Mouse (Mus musculus) T-helper 1 cell (primary cell): ENCODE measurements at regions not wholly inside any gene's neighbourhood (a gene's known extent, or its start where the extent isn't known, plus 50 kb on each side); places are given as distances from the start of the nearest gene placed in this dataset.

ENCODE experiments used
- in situ Hi-C: fragments of 300-600 bp; cut with MboI, MseI; formaldehyde crosslinking; loops from one replicate; pipeline ENCODE4 v1.15.1; 2025; ENCODE audit warnings: high pct_unique_total_duplicates

DNA sequence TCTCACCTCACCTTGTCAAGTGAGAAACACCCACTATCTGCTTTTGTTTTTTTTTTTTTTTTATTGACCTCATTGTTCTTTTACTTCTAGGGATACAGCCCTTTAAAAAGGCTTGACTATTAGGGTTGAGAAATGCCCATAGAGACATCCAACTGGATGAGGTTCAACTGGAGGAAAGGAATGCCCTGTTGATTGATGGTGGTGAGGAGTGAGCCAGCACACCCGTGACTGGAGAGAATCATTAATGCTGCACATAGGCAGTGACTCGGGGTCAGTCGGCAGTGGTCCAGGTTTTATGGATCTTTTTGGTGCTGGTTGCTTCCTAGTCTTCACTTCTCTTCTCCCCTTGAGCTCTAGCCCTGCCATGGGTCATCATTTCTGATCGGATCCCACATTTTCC is 82.9 kb upstream of the Cryz start:
- in situ Hi-C loops, result no loop called here

DNA sequence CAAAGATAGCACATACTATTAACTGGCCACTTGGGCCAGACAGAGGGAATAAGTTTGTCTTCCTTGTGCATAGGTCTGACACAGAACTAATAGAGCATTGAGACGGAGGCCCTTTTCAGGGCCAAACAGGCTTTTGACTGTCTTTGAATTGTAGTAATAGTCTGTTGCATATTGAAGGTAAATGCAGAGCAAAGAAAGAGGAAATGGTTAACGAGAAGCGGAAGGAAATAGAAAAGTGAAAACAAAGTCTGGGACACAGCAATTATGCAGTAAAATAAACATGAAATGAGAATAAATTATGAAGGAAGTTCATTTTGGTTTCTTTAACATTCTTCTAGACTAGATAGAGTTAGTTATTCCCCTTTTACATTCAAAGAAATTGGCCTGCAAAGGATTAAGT is 86.4 kb upstream of the Cryz start:
- in situ Hi-C loops, result no loop called here

DNA sequence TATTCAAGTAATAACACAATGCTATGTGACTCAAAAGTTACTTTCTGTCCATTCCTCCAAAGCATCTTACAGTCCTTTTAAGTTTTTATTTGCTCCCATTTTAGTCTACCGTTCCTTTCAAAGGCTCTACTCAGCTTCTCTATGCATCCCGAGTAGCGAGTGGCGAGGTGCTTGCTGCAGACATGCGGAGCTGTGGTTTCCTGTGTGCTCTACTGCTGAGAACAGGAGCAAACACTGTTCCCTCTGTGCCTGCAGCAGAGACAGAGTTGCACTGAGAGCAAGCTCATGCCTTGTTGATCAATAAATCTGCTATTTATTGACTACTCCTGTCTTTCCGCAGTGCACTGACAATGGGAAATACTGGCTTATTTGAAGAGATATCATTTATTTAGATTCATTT is 87.1 kb upstream of the Cryz start:
- in situ Hi-C loops, result no loop called here

DNA sequence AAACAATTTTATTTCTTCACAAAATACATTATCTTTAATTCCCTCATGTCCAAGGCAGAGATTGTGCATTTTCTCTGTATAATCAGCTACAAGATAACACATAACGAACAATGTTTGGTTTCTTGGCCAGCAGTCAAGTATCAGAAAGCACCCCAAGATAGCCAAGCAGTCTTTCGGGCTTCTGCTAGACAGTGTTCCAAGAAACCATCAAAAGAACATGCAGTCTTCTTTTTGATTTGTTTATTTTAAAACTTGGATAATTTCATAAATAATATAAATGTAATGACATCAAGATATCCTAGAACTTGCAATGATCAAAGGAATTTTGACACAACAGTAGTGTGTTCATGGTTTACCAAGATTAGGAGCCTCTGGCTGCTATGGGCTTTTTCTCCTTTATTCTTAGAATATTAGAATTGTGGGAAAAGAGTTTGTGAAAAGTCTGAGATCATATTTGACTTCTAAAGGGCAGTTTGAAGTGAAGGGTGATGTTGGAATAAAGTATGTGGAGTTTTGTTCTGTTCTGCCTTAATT is 103.1 kb upstream of the Cryz start:
- in situ Hi-C loops, result no loop called here

DNA sequence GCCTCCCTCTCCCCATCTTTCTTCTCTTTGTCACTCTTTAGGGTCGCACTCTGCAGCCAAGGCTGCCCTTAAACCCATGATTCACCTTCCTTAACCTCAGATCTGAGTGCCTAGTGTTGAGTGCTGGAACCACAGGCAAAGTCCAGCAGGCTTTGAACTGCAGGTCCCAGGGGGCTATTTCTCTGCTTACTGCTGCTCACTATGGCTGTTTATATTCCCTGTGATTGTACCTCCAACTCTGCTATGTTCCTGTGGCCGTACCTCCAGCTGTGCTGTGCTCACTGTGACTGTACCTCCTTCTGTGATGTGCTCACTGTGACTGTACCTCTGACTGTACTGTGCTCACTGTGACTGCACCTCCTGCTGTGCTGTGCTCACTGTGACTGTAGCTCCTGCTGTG is 124.1 kb upstream of the Cryz start:
- in situ Hi-C loops, result no loop called here

DNA sequence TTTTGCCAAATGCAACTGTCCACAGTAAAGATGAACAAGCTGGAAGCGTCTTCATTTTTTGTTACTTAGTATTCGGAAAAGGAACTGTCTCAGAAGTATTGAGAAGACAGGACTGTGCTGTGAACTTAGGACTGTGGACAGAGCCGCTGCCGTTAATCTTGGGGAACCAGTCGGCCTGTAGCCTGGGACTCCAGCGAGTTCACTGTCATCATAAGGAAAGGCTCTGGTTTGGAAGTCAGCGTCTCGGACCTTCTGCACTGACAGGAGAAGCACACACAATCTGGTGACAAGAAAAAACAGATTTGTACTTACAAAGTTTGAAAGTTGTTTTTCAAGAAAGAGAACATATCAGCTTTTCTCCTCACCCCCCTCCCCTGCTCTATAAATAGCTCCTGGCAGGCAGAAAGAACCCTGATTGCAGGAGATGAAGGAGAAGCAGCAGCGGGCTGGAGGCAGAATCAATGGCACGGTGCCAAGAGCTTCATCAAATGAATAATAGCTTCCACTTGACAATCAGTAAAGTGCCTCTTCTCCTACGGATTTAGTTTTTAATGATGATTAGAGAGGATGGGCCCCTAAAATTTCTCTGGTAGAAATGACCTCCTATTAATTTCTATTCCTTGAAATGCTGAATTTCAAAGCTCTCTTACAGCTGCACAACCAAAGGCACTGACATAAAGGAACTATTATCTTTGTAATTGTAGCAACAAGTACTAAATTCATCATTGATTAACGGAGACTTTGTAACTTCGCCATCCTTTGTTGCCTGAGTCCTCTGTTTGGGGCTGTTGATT is 128.7 kb upstream of the Cryz start:
- in situ Hi-C loops, result no loop called here

DNA sequence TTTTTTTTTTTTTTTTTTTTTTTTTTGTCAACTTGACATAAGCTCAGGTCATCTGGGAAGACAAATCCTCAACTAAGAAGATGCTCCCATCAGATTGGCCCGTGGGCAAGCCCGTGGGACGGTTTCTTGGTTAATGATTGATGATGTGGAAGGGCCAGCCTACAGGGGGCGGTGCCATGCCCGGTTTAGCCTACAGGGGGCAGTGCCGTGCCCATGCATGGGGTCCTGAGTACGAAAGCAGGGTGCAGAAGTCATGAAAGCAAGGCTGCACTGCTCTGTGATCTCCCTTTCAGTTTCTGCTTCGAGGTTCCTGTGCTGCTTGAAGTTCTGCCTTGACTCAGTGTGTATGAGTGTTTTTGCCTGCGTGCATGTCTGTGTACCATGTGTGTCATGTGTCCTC is 127.7 kb upstream of the Lhx8 start:
- in situ Hi-C loops, result no loop called here

DNA sequence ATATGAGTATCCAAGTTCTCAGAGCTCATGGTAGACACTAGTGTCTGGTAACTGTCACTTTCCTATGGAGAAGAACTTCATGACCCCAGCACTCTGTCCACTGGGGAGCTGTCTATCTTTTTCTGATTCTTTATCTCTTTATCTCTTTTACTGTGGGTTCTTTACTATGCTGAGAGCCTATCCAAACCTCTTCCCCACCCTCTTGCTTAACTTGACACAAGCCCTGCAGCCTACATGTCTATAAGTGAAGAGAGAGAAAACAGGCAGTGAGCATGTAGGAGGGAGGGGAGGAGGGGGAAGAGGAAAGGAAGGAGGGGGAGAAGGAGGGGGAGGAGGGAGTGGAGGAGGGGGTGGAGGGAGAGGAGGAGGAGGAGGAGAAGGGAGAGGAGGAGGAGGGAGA is 122.6 kb upstream of the Lhx8 start:
- in situ Hi-C loops, result no loop called here

DNA sequence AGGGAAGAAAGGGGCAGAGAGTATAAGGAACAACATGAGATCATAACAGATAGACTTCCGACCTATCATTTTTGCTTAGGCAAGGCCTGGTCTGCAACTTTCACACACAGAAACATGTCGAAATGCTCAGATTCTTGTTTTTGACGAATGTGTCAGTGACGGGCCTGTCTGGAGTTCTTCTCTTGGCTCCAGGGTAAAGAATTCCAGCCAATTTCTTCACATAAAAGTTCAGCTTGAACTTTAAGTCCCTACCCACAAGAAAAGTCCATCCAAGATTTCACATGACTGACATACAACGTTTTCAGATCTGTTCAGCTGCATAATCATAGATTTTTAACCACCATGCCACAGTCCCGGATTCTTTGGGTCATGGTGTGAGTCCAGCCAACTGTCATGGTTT is 122.1 kb upstream of the Lhx8 start:
- in situ Hi-C loops, result no loop called here

DNA sequence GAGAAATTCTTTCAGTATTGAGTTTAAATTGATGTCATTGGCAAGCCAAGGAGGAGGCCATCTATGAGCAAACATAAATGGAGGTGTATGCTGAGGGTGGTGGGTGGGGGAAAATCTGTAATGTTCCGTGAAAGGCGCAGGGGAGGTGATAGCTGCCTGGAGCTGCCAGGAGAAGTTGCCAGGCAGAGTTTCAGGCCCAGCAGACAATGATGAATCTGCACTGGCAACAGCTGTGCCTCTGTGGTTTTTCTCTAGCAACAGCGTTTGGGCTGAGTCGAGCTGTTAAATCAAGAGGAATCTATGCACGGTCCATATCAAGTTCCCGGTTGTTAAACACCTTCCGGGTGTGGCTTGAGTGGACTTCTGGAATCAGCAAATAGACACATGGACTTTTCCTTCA is 120.7 kb upstream of the Lhx8 start:
- in situ Hi-C loops, result no loop called here

DNA sequence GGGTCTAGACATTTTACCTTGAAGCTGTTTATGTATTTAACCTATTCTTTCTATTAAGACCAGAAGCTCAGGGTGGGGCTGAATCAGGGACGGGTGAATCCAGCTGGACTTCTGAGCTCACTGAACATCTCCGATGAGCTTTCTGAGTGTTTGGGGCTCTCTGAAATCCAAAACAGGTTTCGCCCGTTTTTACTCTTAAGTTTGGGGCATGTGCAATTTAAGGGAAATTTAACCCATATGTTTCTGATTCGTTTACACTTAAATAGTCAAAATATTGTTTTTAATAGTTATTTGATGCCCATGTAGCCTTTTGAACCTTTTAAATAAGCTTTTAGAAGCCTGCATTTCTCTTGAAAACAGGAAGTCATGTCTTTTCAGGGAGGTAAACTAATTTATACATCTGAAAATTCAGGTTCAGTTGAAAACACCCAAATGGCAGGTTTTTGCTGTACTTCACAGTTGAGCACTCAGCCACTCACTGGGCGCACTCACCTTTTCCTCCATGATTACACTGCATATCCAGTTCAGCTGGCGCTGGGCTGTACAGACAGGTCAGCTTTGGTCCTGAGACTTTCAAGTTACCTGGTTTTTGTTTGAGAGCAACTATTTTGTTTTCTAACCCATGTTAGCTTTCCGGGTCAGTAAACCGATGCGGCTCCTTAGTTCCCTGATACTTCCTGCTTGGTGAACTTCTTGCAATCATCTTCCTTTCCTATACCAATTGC is 113.1 kb upstream of the Lhx8 start:
- in situ Hi-C loops, result loop anchor here (10.0 kb wide), 1 partner anchor 901 kb away; no protein-coding TSS in a partner anchor

DNA sequence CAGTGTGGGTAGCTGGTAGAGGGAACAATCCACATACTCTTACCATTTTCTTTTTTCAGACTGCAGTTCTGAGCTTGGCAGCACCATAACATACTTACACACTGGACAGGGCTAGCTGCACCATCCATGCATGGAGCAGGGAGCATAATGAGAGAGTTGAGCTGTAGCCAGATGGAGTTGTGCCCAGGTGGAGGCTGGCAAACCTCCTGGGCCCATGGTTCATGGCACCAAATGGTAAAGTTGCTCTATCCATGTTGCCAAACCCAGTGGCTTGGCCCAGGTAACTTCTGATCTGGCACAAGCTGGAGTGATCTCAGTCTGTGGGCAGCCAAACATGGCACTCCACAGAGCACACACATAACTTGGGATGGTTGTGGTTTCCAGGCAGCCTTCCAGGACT is 111.0 kb upstream of the Lhx8 start:
- in situ Hi-C loops, result loop anchor here (10.0 kb wide), 1 partner anchor 903 kb away; no protein-coding TSS in a partner anchor

DNA sequence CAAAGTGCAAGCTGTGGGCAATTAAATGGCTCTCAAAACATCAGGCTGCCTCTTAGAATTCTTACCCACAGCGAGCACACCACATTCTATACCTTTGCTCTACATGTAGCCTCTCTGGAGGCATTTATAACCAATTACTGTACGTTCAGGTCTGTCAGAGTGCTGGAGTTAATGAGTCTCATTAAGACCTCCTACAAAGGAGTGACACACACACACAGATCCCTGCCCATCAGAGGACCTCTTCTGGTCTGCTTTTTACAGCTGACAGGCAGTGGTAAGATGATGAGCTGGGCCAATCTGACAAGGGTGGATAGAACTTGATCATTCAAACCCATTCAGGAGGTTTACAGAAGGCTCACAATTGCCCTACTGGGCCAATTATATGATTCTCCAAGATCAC is 110.4 kb upstream of the Lhx8 start:
- in situ Hi-C loops, result loop anchor here (10.0 kb wide), 1 partner anchor 904 kb away; no protein-coding TSS in a partner anchor

DNA sequence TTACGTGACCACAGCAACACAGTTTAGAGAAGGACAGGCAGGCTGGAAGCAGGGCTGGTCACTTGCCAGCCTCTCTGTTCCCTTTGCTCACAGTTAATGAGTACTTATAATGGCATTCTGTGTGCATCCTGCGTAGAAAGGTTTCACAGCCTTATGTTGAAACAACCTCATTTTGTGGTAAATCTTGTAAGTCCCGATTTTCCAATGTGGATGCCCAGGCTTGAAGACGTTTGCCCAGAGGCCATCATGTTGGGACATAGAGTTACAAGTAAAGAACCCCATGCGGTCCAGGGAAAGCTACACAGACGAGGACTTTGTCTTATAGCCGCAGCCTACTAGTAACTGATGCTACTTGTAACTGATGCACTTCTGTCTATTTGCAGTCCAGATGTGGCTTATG is 100.4 kb upstream of the Lhx8 start:
- in situ Hi-C loops, result no loop called here

DNA sequence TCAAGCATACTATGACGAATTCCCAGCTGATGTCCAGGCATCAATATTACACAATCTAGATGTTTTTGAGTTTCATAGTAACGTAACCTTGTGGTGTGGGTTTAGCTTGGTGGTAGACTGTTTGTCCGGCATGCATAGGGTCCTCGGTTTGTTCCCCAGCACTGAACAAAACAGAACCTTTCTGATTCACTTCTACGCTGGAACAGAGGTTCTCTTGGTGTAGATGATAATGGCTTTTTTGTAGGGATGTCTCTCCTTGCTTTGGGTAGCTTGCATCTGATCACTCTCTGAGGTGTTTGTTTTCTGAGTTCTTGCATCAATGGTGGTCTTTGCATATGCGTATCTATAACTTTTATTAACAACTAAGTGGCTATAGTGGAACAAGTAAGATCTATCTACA is 99.2 kb upstream of the Lhx8 start:
- in situ Hi-C loops, result no loop called here

DNA sequence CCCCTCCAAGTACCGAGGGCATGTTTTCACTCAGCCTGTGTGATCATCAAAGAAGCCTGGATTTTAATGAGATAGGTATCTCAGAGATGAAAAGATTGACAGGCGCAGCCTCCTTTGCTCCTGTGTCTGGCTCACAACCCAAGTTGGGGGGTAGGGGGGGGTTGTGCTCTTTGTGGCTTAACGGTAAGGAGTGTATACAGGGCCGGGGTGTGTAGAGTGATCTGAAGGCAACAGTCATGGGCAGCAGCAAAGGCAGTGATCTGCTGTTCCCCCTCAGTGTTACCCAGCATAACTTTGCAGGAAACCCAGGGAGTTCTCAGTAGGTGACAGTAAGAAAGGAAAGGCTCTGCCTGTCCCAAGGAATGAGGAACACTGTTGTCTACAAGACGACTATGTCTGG is 94.1 kb upstream of the Lhx8 start:
- in situ Hi-C loops, result no loop called here

DNA sequence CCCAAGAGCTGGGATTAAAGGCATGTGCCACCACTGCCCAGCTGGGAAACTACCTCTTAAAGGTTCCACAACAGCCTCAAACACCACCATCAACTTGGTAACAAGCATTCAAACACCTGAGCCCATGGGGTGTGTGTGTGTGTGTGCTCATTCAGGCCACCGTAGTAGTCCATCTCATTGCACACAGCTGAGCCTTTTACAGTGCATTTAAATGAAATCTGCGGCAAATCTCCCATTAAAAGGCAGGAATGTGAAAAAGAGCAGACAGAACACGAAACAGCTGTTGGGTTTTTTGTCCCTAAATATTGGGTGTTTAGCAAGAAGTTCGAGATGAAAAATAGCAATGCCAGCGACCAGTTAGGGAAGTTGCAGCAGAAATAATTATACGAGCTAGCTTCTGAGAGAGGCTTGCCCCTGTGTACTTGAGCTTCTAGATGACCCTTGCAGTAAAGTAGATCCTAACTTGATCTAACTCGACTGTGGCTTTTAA is 91.0 kb upstream of the Lhx8 start:
- in situ Hi-C loops, result no loop called here

DNA sequence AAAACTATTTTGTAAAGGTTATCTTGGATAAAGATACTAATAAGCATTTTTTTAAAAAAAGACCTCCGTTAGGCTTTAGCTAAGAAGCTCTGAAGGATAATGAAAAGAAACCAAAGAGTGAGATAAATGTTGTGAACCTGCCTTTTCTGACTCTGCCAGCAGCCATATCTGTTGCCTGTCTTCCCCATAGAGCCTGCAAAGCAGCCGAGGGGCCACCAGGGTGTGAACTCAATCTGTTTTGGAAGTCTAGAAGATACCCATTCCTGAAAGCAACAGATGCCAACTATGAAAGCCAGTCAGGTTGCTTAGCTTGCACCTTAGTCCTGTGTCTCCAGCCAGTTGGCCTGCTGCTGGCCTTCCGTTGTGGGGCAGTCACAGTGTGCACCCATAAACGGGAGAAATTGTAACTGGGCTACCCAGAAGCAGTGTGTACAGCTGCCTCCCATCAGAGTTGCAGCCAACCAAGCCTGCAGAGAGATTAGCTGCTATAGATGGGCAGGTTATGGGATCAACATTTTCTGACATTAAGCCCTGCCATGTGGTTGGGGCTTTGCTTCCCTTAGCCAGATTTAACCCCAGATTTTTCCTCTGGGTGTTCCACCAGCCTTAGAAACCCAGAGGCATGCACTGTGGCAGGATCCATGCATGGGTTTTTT is 87.8 kb upstream of the Lhx8 start:
- in situ Hi-C loops, result no loop called here

DNA sequence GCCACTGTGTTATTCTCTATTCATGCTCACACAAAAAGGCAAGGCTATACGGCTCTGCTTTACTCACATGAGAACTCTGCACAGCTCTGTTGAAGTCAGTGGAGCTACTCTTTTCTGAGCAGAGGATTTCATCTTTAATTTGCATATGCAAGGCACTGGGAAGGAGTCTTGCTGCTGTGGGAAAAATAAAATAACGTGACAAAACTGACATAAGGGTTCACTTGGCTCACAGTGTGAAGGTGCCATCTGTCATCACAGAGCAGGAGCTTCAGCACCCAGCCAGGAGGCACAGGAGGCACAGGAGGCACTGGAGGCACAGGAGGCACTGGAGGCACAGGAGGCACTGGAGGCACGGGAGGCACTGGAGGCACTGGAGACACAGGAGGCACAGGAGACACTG is 83.9 kb upstream of the Lhx8 start:
- in situ Hi-C loops, result no loop called here

DNA sequence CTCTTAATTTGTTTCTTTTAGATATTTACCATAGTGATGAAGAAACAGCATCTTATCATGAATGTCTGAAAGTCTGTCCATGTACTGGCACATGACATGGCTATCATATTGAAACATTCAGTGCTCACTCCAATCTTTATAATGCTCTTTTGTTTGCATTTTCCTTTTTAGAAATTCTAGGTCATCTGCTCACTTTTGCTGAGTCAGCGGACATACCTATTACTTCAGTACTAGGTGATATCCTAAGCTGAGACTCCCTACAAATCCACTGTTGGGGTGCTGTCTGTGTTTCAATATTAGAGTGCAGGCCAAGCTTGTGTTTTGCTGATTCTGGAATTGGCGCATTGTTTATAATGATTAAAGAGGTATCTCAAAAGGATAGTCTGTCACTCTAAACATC is 79.8 kb upstream of the Lhx8 start:
- in situ Hi-C loops, result no loop called here

DNA sequence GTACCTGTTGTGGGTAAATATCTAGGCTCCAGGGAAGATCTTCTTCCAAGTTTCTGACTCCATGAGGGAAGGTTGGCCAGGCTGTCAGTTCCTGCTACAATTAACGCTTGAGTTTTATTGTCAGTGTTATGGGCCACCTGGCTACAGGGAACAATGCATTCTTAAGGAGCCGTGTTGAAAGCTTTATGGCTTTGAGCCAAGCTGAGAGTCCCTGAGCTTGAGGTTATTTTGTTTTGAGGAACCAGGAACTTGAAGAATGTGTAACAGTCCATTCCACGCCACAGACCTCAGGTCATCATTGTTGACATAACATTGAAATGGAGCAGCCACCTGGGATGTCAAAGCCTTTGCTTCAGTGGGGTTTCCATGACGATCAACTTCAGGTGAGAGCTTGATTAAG is 71.6 kb upstream of the Lhx8 start:
- in situ Hi-C loops, result no loop called here

DNA sequence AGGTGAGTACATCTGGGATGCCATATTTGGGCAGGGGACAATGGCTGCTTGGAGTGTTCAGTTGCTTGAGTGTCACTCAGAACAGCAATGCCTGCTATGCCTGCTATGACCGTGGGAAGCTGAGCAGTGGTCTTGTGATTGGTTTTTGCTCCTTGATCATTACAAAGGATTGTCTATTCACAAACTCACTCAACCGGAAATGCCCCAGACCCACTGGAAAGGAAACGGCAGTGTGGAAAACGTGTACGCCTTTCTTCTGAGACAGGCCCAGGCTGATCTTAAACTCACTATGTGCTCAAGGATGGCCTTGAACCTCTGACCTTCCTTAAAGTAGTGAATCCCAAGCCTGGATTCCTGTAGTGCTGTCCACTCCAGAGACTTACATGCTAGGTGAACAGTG is 63.2 kb upstream of the Lhx8 start:
- in situ Hi-C loops, result no loop called here
